24 mouse cellular contexts compared by ENCODE assay signal in genomic region chr9:97634831-97635230, GRCm38 (mm10).
"Had no signal": no experiment of that assay in that cellular context is flagged by ENCODE, and none has a peak within 500 bp of the region (broad histone marks: within the 10 kb centered on the region; RNA-seq: fewer than 3 reads in every experiment).

No protein-coding gene starts in this region.

- H3K4me1 ChIP-seq: heart, embryonic 10.5 days; heart, embryonic 12.5 days; hindbrain, embryonic 13.5 days; hindbrain, embryonic 15.5 days; kidney, embryonic 15.5 days; limb, embryonic 13.5 days; limb, embryonic 15.5 days; liver, embryonic 12.5 days had no signal

- H3K27me3 ChIP-seq: heart, embryonic 12.5 days; hindbrain, embryonic 13.5 days; hindbrain, embryonic 15.5 days; kidney, embryonic 15.5 days; limb, embryonic 13.5 days; limb, embryonic 15.5 days; liver, embryonic 12.5 days had no signal

- H3K4me3 ChIP-seq: heart, embryonic 10.5 days; heart, embryonic 12.5 days; hindbrain, embryonic 13.5 days; hindbrain, embryonic 15.5 days; kidney, embryonic 15.5 days; limb, embryonic 13.5 days; limb, embryonic 15.5 days; liver, embryonic 12.5 days had no signal

- ATAC-seq: hindbrain, postnatal 0 days; intestine, embryonic 16.5 days; liver, embryonic 12.5 days had no signal

- H3K9me3 ChIP-seq: heart, embryonic 10.5 days; heart, embryonic 12.5 days; hindbrain, embryonic 13.5 days; hindbrain, embryonic 15.5 days; kidney, embryonic 15.5 days; limb, embryonic 13.5 days; limb, embryonic 15.5 days; liver, embryonic 12.5 days had no signal

- H3K9ac ChIP-seq: heart, embryonic 12.5 days; hindbrain, embryonic 13.5 days; hindbrain, embryonic 15.5 days; kidney, embryonic 15.5 days; limb, embryonic 13.5 days; limb, embryonic 15.5 days; liver, embryonic 12.5 days; liver, embryonic 14.5 days had no signal

- H3K27ac ChIP-seq: heart, embryonic 10.5 days; hindbrain, embryonic 13.5 days; hindbrain, embryonic 15.5 days; hindbrain, postnatal 0 days; kidney, embryonic 15.5 days; kidney, postnatal 0 days; limb, embryonic 13.5 days; limb, embryonic 15.5 days; liver, embryonic 12.5 days; liver, embryonic 14.5 days had no signal

- DNase-seq: gastrocnemius, postnatal 14 days; gastrocnemius, postnatal 36 days; heart, adult 18-20 months; heart, postnatal 10 days; heart, postnatal 36 days; kidney, adult 11 months; kidney, adult 2 months; kidney, adult 9 months; kidney, postnatal 14 days; kidney, postnatal 36 days; layer of hippocampus, postnatal 36 days; left cerebral cortex, postnatal 4 days had no signal

- H3K36me3 ChIP-seq: heart, embryonic 10.5 days; heart, embryonic 12.5 days; hindbrain, embryonic 13.5 days; hindbrain, embryonic 15.5 days; kidney, embryonic 15.5 days; limb, embryonic 13.5 days; limb, embryonic 15.5 days; liver, embryonic 12.5 days had no signal

- H3K4me2 ChIP-seq: heart, embryonic 12.5 days; hindbrain, embryonic 13.5 days; hindbrain, embryonic 15.5 days; kidney, embryonic 15.5 days; limb, embryonic 13.5 days; limb, embryonic 15.5 days; liver, embryonic 12.5 days had no signal
